Mouse (Mus musculus): ENCODE data around the gene Nrn1. TPM values are rescaled to one million over a fixed set of nuclear protein-coding genes. Genes with fewer than 3 reads are reported as not detected.

The Nrn1 gene
- total RNA-seq (2022) = 1 to 10 TPM; 2.8 to 6.1 (median 3.7) TPM

DNA sequence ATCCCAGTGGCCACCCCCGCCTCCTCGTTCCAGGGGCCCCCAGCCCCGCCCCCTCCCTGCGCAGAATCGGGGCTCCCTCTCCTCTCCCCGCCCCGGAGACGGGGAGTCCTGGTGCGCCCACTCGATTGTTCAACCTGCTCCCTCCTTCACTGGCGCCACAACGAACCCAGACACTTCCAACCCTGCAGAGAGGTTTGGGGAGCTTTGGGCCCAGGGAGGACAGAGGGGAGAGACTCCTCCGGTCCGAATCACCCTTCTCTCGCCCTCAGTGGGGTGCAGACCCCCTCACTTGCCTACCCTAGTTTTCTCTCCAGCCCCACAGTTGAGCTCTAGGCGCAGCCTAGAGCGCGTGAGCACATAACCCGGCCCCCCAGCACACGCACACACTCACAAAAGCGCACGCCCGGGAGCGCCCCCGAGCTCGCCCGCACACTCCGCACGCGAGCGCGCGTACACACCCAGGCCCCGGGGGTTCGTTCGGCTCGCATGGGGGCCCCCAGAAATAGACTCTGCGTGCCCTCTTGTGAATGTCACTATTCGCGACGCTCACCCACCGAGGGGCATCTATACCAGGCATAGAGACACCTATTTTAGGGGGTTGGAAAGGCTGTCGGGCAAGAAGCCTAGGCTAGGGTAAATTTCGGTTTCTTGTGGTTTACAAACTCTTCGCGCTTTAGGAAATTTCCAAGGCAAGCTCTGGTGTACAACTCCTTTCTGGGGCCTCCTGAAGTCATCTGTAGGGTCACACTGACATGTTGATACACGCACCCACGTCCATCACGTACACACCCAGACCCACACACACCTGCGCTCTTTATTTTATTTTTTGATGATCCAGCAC is at the start of gene Nrn1:
Gene Nrn1, minus strand, starts transcription at position 401 of the 841 bp plus-strand sequence.
- DNase-seq = no peak

DNA sequence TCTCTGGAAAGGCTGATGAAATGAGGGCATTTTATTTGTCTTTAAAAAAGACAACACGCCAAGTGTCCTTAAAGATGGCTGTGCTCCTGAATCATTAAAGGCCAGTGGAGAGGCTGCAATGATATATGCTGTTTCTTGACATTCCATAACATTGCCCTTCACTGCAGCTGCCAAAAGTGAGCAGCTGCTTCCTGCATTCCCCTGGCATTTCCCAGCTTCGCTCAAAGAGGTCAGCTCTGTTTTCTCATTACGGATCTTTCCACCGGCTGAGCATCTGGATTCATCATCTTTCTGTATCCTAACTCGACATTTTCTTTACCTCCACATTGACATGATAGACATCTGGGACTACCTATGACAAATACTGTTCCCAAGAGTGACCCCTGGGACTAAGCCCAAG is 44.7 kb upstream of the Nrn1 start:
- no peak for DNase-seq

DNA sequence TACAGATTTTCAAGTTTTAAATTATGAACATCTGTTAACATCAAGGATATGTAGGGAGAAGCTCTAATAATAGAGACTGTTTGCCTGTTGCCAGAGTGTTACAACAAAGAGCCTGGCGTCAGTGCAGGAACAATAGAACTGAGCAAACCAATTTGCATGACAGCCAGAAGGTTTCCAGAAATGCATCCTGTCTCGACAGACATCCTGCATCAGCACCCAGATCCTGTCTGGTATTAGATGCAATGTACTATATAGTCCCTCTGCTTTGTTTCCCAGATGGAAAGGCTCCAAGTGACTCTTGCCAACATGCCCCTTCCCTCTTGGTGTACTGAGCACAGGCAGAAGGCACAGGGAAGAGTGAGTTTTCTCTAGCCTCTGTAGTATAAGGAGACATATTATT is 31.9 kb upstream of the Nrn1 start:
- no peak for DNase-seq

DNA sequence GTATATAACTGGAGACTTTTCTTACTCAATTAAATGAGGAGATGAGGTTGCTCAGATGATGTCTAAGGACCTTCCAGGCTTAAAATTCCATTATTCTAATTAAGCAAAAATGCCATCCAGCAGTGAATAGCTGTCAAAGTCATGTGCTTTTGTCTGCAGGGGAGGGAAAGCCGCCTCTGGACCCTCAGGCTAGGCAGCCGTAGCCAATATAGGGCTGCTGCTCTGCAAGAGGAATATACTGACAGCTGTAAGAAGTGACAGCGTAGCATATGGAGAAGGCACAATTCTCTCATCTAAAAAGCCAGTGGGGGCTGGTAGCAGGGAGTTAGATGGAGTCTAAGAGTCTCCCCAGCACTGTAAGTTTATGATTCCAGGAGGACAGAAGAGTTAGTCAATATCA is 16.9 kb upstream of the Nrn1 start:
- no peak for DNase-seq

DNA sequence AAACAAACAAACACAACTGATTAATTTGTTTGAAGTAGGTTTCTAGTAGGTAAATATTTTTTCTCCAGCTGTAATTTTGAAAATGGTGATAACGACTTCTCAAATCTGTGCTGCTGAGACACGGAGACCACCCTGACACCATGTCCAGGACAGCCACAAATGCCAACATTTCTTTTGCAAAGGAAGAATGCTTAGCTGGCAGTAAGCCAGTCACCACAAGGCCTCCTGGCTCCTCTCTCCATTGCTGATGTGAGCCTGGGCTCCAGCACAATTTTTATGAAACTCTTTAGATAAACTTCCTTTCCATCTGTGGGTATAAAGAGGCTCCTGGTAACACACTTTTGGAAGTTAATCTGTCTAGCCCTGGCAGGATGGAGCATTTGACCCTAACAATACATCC is 15.1 kb upstream of the Nrn1 start:
- no peak for DNase-seq

DNA sequence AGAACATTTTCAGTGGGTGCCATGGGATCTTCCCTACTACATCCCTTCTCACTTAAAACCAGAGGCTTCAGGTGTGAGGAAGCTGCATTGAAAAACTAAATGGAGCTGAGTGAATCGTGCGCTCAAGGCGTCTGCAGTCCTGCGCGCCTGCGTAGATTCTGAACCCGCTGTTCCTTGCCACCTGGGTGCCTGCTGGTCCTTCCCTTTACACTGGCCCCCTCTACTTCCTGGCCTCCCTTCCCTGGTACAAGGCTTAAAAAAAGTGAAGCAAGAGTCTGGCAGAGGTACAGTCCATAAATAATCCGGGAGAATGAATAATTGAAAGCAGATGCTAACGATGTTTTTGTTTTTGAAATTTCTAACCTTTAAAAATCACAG is 1.7 kb upstream of the Nrn1 start:
- no peak for DNase-seq

DNA sequence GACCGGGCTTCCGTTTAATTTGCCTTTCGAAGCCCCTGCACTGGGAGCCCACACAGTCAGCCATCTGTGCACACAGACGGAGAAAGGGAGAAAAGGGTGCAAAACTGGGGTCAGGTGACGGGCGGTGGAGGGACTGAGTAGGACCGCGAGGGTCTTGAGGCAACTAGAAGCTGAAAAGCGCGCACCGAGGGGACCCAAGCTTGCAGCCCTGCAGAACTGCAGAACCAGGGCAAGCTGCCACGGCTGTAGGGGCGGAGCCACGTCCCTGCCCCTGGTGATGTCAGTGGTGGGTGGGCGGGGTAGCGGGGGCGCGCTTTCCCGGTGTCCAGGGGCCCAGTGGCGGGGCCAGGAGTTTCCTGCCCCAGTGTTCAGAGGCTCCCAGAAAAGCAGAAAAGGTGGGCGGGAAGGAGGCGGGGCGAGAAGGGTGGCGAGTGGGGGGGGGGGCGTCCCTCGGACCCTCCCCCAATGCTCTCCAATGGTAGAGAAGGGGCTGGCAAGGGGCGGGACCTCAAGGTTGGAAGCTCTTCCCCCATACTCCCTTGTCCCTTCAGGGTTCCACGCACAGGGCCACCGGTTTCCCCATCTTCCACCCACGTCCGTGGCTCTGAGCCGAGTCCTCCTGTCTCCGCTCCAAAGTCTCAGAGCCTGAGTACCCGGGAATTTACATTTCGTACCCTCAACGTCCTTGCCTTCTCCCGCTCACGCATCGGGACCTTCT is 1.1 kb upstream of the Nrn1 start:
- DNase-seq = no peak

DNA sequence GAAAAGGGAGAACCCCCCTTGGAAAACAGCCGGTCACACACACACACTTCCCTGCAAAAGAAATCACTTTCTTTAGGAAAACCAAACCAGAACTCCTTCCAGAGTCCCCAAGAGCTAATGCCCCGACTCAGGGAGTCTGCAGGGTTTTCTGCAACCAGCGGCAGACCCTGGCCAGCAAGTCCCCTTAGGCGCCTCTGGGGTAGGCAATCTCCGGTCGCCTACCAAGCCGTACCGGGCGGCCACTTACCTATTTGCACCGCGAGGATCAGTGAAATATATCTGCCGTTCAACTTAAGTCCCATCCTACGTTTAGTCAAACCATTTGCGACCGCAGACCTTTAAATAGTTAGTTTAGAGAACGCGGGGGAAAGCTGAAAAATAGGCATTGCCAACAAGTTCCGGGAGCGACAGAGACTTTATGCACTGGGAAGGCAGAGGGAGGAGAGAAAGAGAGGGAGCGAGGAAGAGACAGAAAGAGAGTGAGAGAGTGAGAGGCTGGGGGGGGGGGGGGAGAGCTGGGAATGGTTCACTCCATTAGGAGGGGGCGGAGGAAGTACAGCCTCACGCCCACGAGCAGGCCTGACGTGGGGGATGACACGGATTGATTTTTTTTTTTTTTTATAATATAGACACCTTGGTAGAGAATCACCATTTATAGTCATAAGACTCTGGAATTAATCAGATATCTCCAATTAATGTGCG is 791 bp downstream of the Nrn1 start:
- DNase-seq = no peak

DNA sequence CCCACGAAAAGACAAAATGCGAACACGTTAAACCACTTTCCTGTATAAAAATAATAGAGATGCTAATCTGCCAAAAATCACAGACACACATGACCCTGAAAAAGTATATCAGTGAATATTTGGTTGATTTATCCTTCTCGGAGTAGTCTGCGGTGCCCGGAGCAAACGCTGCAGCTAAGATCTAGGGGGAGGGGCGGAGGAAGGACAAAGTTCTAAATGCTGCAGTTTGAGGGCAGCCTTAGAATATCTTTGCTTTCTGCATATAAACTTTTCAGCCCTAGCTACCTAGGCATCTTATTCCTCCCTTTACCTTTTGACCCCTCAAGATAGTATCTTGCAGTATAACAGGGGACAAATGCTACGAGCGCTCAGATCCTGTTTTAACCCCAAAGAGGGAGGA is 1.4 kb downstream of the Nrn1 start:
- DNase-seq = no peak

DNA sequence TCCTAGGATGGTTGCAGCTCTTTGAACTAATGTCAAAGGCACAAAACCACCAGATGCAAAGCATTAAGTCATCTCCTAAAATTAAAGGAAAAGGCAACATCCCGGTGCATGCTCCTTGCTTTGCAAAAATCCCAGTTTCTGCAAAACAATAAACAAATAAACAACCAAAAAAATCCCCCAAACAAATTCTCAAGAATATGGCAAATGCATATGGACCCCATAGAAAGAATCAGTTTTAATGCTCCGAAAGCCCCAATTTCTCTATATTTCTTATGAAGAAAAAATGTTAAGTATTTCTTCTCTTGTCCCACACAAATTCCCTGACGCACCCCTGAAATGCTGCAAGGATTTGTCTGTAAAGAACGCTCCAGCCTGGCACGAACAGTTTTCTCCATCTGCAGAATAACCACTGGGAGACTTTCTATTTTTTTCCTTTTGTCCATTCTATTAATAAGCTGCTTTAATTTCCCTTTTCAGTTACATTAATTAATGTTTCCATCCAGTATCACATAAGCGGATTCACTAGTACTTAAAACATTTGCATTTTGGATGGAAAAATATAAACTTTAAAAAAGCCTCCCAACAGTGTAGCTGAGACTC is 1.9 kb downstream of the Nrn1 start:
- no peak for DNase-seq

DNA sequence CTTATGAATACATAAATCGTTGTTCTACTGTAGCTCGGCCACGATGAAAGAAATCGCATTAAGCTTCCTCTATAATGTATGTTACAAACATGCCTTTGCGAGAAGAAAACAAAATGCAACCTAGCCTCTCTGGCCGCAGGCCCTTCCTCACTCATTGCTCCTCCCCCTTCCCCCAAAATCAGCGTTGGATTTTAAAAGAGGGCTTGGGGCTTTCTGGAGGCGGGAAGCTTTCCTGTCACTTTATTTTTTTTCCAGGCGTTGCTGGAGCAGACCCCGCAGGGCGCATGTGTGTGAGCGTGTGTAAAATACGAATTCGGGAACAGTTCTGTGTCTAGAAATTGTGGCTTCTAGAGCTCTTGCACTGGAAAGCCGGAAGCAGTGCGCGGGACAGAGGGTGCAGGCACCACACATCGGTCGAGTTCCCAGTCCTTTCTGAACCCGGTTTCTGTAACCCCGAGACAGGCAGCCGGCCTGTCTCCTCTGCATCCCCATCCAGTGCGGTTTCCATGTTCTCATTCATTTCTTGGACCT is 2.9 kb downstream of the Nrn1 start:
- DNase-seq = no peak

DNA sequence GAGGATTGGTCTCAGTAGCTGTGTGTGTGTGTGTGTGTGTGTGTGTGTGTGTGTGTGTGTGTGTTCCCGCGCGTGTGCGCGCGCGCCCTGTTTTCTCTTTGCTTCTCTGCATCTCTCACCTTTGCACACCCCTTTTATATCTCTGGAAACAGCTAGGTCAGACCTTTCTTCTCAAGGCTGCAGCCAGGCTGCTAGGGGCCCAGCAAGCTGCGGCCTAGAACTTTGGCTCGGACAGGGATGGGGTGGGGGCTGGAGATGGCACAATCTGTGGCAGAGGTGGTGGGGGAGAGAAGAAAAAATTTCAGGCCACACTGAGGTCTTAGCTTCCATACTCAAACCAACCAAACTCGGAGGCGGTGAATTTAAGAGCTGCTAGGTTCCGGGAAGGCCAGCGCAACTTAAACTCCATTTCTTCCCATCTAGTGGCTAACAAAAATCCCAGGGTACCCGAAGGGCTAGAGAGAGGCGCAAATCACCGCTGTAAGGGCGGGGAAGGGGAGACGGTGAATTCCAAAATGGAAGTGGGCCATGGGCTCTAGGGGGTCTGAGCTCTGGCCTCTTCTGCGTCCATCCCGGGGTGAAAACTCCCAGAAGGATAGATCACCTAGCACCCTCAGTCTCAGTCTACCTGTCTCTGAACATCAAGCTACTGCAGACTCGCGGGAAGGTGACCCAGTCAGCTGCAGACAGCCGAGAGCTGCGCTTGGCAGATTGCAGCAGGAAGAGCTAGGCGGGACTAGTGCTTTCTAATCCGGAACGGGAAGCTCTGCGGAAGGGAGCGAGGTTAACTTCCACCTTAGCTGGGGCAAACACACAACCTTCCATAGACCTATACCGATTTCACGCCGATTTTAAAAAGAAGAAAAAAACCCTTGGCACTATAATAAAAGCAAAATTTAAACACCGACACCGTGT is 3.7 kb downstream of the Nrn1 start:
- DNase-seq = no peak

DNA sequence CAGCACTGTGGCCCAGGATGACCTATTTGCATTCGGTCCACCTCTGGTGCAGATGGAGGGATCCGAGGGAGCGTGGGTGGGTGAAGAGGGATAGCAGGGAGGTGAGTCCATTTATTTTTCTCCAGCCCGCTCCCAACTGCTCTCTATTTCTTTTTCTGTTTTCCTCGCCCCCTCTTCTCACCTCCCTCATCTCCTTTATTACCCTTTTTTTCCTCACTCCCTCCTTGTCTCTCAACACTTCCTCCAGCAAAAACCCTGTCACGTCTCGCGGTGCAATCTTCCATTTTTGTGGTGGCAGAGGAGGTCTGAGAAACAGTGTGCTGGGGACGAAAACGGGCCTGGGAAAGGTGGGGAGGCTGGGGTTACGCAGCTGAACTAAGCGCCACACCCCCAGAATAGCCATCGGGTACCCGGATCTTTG is 4.6 kb downstream of the Nrn1 start:
- no peak for DNase-seq

DNA sequence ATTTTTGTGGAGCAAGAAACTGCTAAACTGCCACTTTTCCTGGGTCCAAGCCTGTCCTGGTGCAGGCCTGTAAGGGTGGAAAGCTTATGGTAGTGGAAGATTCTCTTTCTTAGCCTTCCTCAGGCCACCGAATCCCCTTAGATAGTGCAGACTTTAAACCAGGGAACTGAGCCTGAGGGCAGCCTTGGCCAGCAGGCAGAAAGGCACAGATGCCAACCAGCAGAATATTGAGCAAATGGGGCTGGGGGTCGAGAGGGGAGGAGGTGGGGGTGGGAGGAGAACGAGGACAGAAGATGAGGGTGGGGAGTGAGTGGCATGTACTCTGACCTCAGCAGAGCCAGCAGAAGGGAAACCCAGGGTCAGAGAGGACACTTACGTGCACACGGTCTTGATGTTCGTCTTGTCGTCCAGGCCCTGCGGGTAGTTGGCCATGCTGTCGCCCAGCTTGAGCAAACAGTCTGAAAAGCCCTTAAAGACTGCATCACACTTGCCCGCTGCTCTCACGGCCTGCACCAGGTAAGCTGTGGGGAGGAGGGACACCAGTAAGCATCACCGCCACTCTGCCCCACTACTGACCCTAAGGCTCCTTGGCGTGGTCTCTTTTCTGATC is 5.1 kb downstream of the Nrn1 start:
- no peak for DNase-seq

DNA sequence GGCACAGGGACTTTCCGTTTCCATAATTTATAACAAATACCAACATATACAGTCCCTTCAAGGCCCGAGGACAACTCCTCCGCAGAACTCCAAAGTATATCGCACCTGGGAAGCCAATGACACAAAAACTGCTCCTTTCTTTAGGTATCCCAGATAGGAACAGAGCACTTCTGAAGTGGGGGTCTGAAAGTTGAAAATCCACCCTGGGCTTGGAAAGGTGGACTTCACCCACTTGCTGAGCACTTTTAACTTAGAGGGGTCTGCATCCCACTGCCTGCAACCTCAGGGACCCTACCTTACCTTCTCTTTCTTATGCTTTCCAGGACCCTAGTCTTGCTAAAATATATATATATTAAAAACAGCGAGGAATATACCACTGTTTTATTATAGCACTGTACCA is 6.4 kb downstream of the Nrn1 start:
- no peak for DNase-seq

DNA sequence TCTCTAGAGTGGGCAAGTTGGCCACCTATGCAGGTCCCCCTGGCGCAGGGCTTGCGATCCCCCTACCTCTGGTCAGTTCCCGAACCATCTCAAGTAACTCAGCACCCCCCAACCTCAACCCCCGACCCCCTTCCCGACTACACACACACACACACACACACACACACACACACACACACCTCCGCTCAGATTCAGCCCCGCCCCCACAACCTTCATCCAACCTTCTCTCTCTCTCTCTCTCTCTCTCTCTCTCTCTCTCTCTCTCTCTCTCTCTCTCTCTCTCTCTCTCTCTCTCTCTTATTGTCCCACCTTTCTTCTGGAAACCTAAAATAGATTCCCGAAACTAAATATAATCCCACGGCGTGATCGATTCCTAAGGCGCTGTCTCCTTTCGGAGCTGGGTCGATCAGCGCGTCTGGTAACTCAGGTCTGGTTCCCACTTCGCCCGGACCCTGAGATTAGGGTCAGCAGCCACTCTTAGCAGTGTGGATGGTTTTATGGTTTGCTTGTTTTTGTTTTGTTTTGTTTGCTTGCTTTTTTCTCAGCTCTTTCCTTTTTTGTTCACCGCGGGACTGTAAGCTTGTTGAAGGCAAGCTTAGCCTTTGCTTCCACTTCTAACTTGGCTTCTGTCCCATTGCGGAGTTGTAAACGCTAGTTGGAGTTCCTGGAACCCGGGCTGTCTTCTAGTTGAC is 7.0 kb downstream of the Nrn1 start:
- no peak for DNase-seq

DNA sequence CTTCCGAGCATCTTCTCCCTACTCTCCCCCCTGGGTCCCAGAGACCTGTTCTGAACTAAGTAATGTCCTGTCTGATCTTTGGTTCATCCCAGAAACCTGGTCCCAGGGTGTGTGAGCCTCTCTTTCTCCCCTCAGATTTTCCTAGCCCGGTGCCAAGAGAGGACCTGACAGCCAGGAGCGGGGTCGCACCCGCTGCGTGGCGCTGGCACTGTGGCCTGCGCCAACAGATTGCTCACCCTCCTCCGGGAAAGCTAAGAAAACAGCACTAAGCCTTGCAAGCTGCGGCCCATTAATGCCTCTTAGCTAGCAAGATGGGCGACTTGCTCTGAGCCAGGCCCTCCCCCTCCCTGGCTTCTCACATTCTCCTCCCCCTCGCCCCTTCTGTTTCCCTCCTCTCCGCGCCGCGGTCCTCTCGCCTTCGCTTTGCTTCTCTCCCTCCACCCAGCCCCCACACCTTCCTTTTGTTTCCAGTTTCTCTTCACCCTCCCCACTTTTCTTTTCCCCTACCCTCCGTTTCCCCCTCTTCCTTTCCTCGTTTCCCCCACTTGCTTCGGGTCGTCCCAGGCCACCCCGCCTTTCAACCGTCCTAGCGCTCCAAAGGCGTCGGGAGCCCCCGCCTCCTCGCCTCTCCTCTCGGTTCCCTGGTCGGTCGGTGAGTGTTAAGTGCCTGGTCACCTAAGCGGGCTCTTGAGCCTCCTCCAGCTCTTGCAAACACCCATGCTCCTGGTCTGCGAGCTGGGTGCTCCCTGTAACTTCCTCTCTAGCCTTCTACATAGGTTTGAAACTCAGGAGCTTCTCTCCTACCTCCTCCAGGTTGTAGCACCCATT is 7.8 kb downstream of the Nrn1 start:
- no peak for DNase-seq

DNA sequence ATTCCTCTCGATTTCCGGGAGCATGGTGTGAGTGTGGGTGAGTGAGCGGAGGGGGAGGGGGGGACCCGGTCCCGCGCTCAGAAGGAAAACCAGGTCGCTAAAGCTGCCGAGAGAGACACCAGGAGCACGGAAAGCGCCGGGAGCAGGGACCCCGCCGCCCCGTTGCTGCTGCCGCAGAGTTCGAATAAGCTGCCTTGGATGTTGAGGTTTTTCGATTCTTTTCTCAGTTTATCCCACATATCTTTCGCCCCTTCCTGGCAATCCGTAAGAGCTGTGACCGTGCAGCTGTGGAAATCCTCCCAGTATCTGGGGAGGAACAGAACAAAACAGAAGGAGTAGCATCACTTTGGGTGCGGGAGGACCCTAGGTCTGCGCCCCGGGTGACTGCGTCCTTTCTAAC is 8.4 kb downstream of the Nrn1 start:
- DNase-seq = no peak

DNA sequence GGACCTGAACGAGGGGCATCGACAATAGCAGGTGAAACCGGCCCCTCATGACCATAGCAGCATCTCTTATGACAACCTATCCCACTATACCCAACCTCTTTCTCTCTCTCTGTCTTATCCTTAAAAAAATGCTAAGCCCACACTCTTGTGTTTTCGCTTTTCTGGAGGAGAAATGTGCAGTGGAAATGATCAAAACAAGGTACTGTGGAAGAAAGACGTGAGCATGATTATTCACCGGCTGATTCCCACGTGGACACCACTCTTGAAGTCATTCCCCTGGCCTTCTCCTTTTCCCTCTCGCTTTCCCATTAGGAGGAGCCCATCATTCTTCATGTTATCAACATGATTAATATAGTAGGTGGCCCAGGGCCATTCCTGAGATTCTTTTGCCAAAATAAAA is 9.1 kb downstream of the Nrn1 start:
- DNase-seq = no peak

Data from adrenal gland, adult 8-10 months (tissue).